Mouse (Mus musculus) intestine, postnatal 0 days (tissue): ENCODE measurements at regions not wholly inside any gene's neighbourhood (a gene's known extent, or its start where the extent isn't known, plus 50 kb on each side); places are given as distances from the start of the nearest gene placed in this dataset.

ENCODE experiments used
- ATAC-seq: fragments of 200-750 bp; cut with Nextera tagmentation; 2 replicates; pipeline ENCODE4 v1.8.0; 2017; ENCODE audit warnings: mild to moderate bottlenecking, moderate TSS enrichment, moderate library complexity
- H3K27ac ChIP-seq: fragments of 300-500 bp; sonication (generic); 2 replicates; pipeline ENCODE4 v1.5.1; 2014; ENCODE audit warnings: mild to moderate bottlenecking, low read depth, low read length, moderate library complexity
- H3K27me3 ChIP-seq: fragments of 300-500 bp; sonication (generic); replicated peaks from 2 replicates; pipeline ENCODE4 v1.6.1; 2014; ENCODE audit warnings: low read length, mixed read lengths; ENCODE audit not compliant: control insufficient read depth, insufficient read depth
- H3K36me3 ChIP-seq: fragments of 300-500 bp; sonication (generic); 2 replicates; pipeline ENCODE4 v1.6.1; 2014; ENCODE audit warnings: mild to moderate bottlenecking, moderate library complexity; ENCODE audit not compliant: control insufficient read depth, insufficient read depth
- H3K4me1 ChIP-seq: fragments of 300-500 bp; sonication (generic); replicated peaks from 2 replicates; pipeline ENCODE4 v1.6.1; 2014; ENCODE audit warnings: antibody characterized with exemption, low read length, mixed read lengths; ENCODE audit not compliant: control insufficient read depth, insufficient read depth
- H3K4me2 ChIP-seq: fragments of 300-500 bp; sonication (generic); replicated peaks from 2 replicates; pipeline ENCODE4 v1.6.1; 2014; ENCODE audit warnings: low read depth, mild to moderate bottlenecking, moderate library complexity
- H3K4me3 ChIP-seq: fragments of 300-500 bp; sonication (generic); 2 replicates; pipeline ENCODE4 v1.5.1; 2014; ENCODE audit warnings: low read depth, low read length
- H3K9ac ChIP-seq: fragments of 300-500 bp; sonication (generic); 2 replicates; pipeline ENCODE4 v1.6.1; 2014; ENCODE audit warnings: mild to moderate bottlenecking, low read depth, low read length
- H3K9me3 ChIP-seq: fragments of 300-500 bp; sonication (generic); 2 replicates; pipeline ENCODE4 v1.6.1; 2016; ENCODE audit warnings: mixed run types; ENCODE audit not compliant: control insufficient read depth
- CTCF ChIP-seq: sonication (generic); IDR thresholded peaks from 2 replicates; pipeline ENCODE4 v1.5.1; 2016; ENCODE audit warnings: low read depth, mild to moderate bottlenecking, control low read depth, antibody characterized with exemption, moderate library complexity
- WGBS: fragments of 180-500 bp; shearing (Covaris S2); extraction: QIAGEN DNeasy Blood & Tissue Kit; methylation state at CpG from one replicate; pipeline ENCODE4 v1.1.7; 2014; 5-methylcytosine and 5-hydroxymethylcytosine counted together

DNA sequence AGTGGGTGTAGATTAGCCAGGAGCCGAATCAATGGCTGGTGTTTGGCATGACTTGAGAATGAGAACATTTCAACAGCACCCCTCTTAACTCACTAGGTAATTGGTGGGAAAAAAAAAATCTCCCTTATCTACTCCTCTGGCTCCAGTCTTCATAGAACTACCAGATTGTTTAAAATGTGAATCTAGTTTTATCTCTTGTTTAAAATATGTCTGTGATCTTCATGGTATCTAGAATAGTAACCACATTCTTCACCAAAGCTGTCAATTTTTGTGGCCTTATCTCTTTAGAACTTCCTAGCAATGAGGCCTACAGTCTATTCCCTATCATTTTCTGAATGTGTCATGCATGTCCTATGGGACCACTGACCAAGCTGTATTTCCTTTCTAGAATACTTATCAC, 134.4 kb upstream of the Atp2b1 start:
- Histone ChIP-seq H3K36me3 (no peaks in the 10 kb centered on the region), H3K4me3 (no peak overlapping the region), H3K4me1 (no peaks in the 10 kb centered on the region), H3K9ac (no peak overlapping the region), H3K4me2 (no peak overlapping the region), H3K27ac (no peak overlapping the region), H3K9me3 (no peaks in the 10 kb centered on the region), H3K27me3 (no peaks in the 10 kb centered on the region)
- WGBS = 68% methylated on average over 1 of the region's 1 CpGs
- TF ChIP-seq CTCF = no peak
- ATAC-seq = no peak

DNA sequence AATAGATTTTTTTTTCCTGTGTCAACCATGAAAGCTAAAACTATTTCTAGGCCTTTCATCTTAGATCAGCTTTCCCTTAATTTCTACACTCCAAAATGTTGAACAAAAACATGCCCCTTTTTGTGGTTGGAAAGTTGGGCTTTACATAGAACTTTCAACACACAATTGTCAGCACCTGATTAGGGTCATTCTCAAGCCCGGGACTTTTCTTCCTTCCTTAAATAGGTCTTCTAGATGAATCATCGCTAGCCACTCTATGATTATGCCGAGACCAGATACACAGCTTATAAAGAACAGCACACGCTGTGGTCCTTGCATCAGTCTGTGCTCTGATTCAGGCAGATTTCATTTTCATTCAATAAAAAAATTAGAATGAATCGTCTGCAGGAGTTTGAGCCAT, 133.3 kb upstream of the Atp2b1 start:
- Histone ChIP-seq H3K4me3 (no peak overlapping the region), H3K27ac (no peak overlapping the region), H3K9ac (no peak overlapping the region), H3K4me1 (no peaks in the 10 kb centered on the region), H3K4me2 (no peak overlapping the region), H3K27me3 (no peaks in the 10 kb centered on the region), H3K9me3 (no peaks in the 10 kb centered on the region), H3K36me3 (no peaks in the 10 kb centered on the region)
- WGBS = 84% methylated on average over 5 of the region's 5 CpGs
- no peak for ATAC-seq
- no peak for TF ChIP-seq CTCF

DNA sequence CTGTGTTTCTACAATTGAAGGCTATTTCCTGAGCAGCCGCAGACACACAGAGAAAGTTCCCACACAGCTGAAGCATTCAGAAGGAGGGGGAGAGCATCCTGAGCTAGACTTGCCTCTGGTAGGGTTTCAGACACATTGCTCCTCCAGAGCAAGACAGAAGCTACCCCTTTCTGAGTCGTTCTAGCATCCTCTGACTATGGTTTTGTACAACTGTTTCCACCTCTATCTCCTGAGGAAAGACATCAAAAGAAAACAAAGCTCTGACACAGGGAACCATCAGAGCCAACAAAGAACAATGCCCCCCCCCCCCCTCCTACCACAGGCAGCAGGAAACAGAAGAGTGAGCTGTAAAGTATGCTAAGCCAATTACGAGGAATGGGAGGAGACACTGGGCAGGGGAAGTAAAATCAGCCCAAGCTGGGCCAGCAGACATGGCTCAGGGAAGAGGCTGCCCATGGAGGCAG, 132.3 kb upstream of the Atp2b1 start:
- 40% methylated on average over 3 of the region's 3 CpGs for WGBS
- no peak for ATAC-seq
- no peak for TF ChIP-seq CTCF

DNA sequence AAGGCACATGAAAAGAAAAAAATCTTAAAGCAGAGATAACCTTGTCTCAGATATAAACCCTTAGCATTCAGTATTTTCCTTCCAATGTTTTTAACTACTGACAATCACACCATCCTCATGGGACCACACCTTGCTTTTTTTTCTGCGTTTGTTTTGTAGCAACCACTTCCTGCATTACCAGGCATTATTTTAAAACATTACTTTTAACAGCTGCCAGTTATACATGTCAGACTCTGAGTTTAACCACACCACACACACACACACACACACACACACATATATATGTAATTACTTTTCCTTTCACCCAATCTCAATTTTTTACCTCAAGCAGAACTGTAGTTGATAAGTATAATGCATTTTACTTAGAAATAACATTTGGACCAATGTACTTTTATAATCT, 128.8 kb upstream of the Atp2b1 start:
- Histone ChIP-seq H3K9me3 (no peaks in the 10 kb centered on the region), H3K36me3 (no peaks in the 10 kb centered on the region), H3K27ac (no peak overlapping the region), H3K4me2 (no peak overlapping the region), H3K27me3 (no peaks in the 10 kb centered on the region), H3K9ac (no peak overlapping the region), H3K4me1 (no peaks in the 10 kb centered on the region), H3K4me3 (no peak overlapping the region)
- no peak for TF ChIP-seq CTCF
- ATAC-seq = no peak
- 73% methylated on average over 1 of the region's 1 CpGs for WGBS

More for the DNA sequence above, 132.3 kb upstream of the Atp2b1 start:
- Histone ChIP-seq H3K4me2 (no peak overlapping the region), H3K9ac (no peak overlapping the region), H3K9me3 (no peaks in the 10 kb centered on the region), H3K36me3 (no peaks in the 10 kb centered on the region), H3K27me3 (no peaks in the 10 kb centered on the region), H3K27ac (no peak overlapping the region), H3K4me1 (no peaks in the 10 kb centered on the region), H3K4me3 (no peak overlapping the region)

DNA sequence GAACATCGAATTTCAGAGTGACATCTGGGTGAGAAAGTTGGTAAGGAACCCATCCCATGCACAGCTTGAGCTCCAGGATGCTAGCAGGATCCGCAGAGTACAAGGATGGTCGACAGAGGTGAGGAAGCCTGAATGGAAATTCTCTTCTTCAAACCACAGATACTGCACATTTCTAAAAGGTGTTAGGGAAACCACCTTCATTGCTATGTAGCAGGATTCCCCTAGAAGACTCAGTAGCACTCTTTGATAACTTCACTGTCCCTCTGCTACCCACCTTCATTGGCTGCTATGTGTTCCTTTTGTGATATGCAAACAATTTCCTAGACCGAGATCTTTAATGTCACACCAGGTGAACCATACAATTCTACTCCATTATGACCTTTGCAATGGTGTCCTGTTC, 128.1 kb upstream of the Atp2b1 start:
- H3K9me3 ChIP-seq = no peaks in the 10 kb centered on the region
- H3K4me2 ChIP-seq = no peak overlapping the region
- no peak for TF ChIP-seq CTCF
- ATAC-seq = no peak
- H3K4me3 ChIP-seq = no peak overlapping the region
- H3K36me3 ChIP-seq = no peaks in the 10 kb centered on the region
- no peak overlapping the region for H3K27ac ChIP-seq
- 80% methylated on average over 4 of the region's 4 CpGs for WGBS
- H3K9ac ChIP-seq = no peak overlapping the region
- no peaks in the 10 kb centered on the region for H3K27me3 ChIP-seq
- H3K4me1 ChIP-seq = no peaks in the 10 kb centered on the region

DNA sequence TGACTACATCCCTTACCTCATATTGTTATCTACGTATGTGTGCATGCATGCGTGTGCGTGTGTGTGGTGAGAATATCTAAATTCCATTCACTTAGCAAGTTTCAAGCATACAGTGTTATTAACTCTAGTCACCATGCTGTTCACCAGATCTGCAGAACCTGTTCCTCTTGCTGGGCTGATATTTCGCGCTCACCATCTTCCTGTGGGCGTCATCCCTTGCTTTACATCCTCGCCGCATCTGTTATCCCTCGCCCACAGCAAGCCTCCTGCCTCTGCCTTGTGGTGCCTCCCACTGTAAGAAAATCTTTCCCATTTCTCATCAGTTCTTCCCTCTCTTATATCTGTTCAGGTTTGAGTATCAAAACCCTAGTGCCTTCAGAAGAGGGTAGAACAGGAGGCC, 124.4 kb upstream of the Atp2b1 start:
- no peak for ATAC-seq
- no peak overlapping the region for H3K4me3 ChIP-seq
- TF ChIP-seq CTCF = no peak
- H3K9me3 ChIP-seq = no peaks in the 10 kb centered on the region
- no peak overlapping the region for H3K27ac ChIP-seq
- WGBS = 95% methylated on average over 9 of the region's 9 CpGs
- no peaks in the 10 kb centered on the region for H3K27me3 ChIP-seq
- no peaks in the 10 kb centered on the region for H3K4me1 ChIP-seq
- no peak overlapping the region for H3K9ac ChIP-seq
- H3K36me3 ChIP-seq = no peaks in the 10 kb centered on the region
- H3K4me2 ChIP-seq = no peak overlapping the region

DNA sequence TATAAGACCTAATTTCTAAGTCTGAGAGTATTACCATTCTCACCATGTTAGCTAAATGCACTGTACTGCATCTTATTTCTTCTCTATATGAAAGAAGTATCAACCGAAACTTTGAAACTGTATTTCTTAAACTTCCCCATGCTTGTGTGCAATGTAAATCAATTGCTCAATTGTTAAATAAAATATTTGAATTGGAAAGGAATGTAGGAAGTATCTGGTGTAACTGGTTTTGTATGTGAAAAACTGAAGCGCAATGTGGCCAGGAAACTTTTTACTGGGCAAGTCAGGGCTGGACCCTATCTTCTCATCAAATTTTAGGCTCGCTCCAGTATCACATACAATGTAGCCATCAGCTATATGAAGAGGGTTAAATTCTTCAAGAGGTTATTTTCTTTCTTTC, 123.8 kb upstream of the Atp2b1 start:
- 94% methylated on average over 3 of the region's 3 CpGs for WGBS
- no peak for TF ChIP-seq CTCF
- Histone ChIP-seq H3K4me1 (no peaks in the 10 kb centered on the region), H3K9ac (no peak overlapping the region), H3K9me3 (no peaks in the 10 kb centered on the region), H3K4me2 (no peak overlapping the region), H3K4me3 (no peak overlapping the region), H3K36me3 (no peaks in the 10 kb centered on the region), H3K27me3 (no peaks in the 10 kb centered on the region), H3K27ac (no peak overlapping the region)
- ATAC-seq = no peak
